Mouse (Mus musculus) frontal cortex, adult 2 months (tissue): ENCODE results near the gene Trank1. TPM values are rescaled to one million over a fixed set of nuclear protein-coding genes. Genes with fewer than 3 reads are reported as not detected.
A peak's percentile ranks its signal among the peaks of the same experiment; 100 is the strongest.

Experiments
- DNase-seq, 2 experiments: peaks; one replicate each; pipeline ENCODE4 v3.0.0; 2022; ENCODE audit warnings: low spot score in 1 of 2; ENCODE audit errors: extremely low spot score in 1 of 2
- polyA plus RNA-seq: library from polyadenylated mRNA; depleted of rRNA; stranded (reverse); fragments of >200 nt; gene quantifications from 2 replicates; pipeline ENCODE4 v1.2.3, GENCODE M21; 2012

Gene Trank1
- polyA plus RNA-seq, 1 experiment: 407 TPM

DNA sequence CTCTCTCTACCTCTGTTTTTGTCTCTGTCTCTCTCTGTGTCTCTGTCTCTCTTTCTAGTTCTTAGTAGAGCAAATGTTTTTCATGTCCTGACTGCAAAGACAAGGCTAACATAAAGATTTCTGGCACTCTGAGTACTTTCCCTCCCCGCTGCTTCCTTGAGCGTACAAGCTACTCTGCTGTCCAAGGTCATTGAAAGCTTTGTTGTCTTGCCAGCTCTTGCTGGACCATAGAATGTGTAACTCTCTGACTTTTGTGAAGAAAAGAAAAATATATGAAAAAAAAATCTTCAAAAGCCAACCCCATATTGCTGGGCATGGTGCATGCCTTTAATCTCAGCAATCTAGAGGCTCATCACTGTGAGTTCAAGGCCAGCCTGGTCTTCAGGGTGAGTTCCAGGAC is 12.9 kb upstream of the Trank1 start:
- no peak for DNase-seq

DNA sequence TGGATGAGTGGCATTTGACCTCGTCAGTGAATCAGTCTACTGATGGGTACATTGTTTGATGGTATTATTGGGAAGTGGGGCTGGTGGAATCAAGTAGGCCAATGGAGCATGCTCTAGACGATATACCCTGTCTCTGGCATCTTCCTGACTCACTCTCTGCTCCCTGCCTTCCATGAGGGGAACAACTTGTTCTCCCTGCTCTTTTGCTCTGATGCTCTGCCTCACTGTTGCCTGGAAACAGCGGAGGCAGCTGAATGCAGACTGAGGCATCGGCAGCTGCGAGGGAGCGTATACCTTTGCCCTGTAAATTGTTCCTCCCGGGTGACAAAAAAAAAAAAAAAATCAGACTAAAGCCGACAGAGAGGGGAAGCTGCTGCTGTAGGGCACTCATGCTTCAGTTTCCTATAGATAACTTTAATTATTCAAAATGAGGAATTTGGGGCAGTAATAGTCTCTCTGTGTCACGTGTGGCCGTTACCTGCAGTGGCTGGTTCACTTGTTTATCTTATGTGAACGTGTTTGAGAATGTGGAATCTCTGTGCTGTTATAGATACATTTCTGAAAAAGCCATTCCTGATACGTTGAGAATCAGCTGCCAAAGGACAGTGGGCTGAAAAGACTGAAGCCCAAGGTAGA is 9.2 kb upstream of the Trank1 start:
- DNase-seq: peak in 1 of 2 experiments; percentile 69

DNA sequence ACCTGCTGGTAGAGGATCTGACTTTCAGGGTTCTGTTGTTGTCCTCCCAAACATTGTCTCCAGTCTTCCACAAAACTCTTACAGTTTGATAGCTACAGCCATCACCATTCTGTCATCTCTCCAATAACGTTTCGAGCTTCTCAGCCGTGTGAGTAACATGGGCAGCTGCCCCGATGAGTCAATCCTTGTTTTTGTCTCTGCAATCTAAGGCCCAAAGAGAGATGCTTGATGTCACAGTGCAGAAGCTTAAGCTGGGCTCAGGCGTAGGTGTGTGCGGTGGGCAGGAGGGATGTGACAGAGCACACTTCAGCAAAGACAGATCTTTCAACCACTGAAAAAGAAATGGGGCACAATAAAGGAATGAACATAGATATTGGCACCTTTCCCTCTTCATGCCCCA is 7.5 kb upstream of the Trank1 start:
- peak; percentile 48 to 68 for DNase-seq

DNA sequence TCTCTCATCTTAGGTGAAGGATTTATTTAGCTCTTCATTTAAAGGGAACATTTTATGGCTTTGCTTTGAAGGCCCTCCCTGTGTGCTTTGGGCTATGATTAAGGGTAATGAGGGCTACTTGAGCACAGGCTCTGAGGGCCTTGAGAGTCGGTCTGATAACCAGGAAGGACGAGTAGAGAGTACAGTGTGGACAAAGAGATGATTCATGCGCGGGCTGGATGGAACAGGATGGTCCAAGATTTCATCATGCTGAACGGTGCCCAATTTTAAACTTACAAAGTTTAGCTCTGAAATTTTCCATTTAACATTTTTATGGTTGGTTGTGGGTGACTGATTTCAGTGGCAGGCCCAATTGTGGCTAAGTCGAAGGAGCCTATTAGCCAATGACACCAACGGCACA is 5.4 kb upstream of the Trank1 start:
- DNase-seq: no peak

DNA sequence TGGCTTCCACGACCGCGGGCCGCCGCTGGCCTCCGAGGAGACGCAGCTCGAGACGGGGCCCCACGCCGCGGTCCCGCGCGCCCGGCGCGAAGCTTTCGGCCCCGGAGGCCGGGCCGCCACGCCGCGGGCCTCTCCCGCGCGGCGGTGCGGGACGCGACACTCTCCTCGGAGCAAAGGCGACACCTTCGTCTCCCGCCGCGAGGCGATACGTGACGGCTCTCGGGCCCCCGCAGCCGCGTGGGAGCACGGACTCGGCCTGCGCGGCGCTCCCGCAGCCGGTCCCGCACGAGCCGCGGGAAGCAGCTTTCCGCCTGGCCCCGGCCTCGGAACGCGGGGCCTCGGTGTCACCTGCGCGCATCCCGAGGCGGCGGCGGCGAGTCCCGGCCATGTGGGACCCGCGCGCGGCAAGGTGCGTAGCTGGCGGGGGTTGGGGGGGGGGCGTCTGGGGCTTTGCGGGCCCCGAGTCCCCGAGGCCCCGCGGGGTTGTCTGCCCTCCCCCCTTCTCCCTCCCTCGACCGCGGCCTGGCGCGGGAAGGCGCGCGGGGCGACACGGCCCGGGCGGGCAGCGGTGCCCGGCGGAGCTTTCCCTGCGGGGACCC is 403 bp downstream of the Trank1 start:
- no peak for DNase-seq

DNA sequence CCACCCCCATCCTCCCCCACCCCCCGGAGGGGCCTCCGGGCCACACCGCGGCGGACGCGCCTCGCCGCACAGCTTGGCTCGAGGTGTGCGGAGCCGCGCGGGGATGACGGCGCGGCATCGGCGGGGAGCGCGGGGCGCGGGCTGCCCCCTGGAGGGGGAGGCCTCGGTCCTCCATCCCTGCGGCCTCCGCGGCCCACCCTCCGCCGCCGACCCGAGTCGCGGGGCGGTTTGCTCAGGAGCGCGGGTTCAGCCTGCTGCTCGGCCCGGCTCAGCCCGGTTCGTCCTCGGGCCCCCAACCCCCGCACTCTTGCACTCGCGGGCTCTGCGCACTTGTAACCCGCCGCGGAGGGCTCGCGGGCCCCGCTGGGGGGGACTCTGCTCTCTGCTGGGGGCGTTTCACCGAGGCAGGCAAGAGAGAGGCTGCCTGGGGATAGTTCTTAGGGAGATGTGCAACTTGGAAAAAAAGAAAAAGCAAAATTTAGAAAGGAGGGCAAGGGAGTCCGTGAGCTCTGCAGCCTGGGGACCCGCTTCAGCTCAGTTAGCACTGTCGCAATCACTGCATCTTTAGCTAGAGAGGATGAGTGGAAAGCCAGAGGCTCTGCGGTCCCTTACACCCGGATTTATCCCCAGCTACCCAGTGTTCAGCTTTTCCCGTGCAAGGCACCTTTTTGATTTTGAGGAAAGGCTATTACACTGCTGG is 1.1 kb downstream of the Trank1 start:
- DNase-seq: no peak

DNA sequence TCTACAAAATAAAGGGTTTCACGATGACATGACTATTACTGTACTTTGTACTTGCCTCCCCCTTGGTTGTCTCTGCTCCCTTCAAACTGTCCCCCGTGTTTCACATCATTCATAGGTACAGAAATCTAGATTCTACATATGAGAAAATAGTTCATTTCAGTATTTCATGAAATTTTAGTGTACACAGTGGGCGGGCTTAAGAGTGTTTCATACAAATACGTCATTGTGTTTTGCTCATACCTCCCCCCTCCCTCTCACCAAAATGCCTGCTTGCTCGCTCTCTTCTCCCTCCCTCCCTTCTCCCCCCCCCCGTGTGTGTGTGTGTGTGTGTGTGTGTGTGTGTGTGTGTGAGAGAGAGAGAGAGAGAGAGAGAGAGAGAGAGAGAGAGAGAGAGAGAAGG is 1.8 kb downstream of the Trank1 start:
- DNase-seq: no peak

DNA sequence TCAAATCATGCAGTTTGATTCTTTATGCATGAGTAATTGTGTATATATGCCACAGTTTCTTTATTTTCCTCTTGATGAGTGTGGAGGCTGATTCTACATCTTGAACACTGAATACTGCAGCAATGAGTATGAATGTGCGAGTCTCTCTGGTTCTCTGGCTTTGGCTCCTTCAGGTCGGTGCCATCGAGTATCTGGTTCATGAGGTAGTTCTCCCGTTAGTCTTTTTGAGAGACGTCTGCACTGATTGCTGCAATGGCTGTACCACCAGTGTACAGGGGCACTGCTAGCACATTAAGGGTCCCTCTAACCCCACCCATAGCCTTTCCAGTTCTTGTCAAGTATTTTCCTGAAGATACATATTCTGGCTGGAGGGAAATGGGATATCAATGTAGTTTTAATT is 2.3 kb downstream of the Trank1 start:
- no peak for DNase-seq

DNA sequence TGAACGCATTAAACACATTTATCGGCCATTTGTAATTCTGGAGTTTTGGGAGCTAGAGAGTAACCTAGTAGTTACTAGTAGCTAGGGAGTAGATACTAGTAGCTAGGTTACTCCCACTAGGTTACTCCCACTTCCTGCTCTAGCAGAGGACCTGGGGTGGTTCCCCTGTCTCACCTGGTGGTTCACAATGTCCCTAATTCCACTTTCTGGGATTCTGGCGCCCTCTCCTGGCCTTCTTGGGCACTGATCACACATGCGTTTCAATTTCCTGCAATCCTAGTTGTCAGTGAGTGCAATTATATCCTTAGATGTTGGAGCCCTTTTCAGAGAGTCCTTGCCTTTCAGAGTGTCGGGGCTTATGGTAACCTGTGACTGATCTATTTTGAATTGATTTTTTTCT is 2.7 kb downstream of the Trank1 start:
- peak in 1 of 2 experiments; percentile 91 for DNase-seq

DNA sequence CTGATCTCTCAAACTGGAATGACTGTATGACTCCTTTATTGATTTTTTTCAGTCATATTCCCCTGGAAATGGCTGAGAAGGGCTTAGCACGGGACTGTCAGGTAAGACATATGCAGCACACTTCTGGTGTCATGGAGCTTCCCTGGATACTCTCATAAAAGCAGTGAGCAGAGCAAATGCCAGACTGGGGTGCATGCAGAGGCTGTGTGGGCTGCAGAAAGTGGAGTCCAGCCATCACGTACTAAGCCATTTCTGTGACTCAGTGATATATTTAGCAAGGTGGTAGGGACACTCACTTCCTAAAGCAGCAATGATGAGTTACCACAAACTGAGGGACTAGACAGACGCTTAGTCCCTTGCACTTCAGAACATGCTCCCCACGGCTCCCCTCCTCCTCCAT is 9.4 kb downstream of the Trank1 start:
- peak; percentile 48 to 60 for DNase-seq

DNA sequence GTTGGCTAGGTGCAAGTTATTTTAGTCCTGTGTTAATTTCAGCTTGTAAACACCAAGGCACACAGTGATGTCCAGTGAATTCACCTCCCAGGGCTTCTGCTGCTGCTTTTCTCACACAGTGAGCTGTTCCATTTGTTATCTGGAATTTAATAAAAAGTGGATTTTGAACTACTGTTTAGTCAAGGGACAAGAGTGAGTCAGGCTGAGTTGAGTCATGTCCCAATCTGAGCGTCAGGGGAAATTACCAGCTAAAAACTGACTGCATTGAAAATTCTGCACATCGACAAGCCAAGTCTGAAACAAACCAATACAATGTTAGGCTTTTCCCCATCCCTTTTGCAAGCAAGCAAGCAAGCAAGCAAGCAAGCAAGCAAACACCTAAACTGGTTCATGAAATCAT is 13.3 kb downstream of the Trank1 start:
- peak in 1 of 2 experiments; percentile 68 for DNase-seq

DNA sequence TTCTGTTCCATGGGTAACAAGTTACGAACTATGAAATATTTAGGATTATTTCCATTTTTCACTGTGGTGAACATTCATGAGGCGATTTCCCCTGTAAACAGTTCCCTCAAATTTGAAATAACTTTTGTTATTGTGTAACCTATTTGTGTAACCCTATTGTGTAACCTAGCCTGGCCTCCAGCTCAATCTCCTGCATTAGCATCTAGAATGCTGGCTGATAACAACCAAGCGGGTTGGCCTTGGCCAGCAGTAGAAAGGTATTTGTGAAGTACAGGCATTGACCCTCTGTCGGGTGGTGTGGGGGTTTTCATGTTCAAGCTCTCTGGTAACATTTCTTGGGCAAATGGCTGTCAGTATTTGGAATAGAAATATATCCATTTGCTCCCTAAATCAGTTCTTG is 18.3 kb downstream of the Trank1 start:
- DNase-seq: no peak

DNA sequence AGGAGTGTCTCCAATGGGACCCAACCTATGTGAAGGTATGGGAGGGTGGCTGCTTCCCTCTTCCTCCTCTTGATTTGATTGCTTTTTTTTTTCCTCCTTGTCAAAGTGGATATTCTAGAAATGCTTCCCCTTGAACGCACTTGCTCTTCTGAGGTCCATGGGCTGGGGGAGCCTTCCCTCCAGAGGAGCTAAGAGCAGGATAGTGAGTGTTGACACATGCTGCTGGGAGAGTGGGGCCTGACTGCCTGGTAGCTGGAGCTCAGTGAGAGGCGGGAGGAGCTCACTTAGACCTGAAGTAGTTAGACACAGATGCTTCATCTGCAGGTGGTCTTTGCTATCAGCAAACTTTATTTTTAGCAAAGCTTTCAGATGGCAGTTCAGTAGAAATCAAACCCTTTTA is 22.3 kb downstream of the Trank1 start:
- no peak for DNase-seq

DNA sequence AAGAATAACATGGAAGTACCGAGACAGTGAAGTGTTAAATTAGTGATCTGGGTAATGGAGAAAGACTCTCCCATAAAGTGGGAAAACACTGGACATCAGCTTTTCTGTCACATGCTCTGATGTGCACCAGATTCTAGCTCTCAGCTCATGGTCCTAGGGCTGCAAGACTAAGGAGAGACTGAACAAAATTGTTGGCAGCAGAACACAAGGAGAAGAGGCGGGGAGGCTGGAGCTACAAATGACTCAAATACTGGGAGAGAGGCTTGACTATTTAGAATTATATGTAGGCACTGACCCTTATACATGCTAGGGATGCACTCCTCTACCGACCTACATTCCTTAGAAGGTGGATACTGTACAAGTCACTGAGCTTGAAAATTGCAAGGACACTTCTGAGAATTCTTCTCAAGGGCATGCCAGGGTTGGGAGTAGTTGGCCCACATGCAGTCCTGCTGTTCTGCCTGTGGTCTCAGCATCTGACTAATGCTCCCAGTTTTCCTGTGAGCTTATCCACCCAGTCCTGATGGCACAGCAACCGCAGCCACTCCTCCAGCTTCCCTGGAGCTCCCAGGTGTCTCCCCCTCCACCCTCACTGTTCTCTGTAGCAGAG is 23.1 kb downstream of the Trank1 start:
- DNase-seq: no peak

DNA sequence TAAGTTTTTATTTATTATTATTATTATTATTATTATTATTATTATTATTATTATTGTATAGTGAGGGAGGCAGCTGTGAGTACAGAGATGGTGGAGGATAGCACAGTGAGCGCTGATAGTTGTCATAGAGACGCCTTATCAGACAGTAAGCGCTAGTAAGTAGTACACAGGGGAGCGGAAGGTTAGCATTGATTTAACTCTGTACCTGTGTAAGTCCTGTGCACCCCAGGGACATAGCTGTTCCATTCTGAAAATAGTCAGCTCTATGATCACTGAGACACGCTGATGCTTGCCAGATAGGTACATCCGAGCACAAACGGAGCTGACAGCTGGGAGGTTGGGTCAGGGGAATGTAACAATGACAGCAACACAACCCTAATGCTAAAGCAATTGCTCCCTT is 39.7 kb downstream of the Trank1 start:
- DNase-seq: no peak

DNA sequence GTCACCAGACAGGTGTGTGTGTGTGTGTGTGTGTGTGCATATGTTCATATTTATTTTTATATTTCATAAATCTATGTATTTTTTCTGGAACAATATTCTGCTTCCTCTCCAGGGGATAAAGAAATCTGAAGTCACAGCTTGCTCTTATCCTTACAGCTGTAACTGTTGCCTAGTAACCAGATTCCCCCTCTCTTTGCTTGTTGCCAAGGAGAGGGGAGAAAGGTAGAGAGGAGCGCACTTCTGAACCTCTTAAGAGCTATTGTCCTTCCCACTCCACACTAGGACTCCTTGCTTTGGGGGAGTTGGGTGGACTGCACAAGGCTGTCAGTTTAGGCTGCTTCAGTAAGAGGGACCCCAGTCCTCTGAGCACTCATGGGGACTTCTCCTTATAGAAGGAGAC is 40.1 kb downstream of the Trank1 start:
- peak in 1 of 2 experiments; percentile 26 for DNase-seq

DNA sequence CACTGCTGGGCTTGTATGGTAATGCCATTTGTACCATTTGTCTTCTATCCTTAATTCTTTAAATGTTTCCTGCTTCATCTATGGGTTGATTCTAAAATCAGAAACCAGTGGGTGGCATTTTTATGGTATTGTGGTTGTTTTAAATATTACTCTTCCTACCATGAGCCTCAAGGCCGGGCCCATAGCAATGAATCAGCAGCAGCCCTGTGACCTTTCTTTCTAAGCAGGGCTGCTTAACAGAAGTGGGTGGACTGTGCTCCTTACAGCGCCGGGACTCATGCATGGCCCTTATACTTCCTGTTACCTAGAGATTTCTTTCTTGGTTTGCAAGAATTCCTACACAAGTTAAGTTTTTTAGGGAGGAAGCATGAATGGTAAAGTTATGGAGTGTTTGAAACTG is 41.1 kb downstream of the Trank1 start:
- peak in 1 of 2 experiments; percentile 33 for DNase-seq

DNA sequence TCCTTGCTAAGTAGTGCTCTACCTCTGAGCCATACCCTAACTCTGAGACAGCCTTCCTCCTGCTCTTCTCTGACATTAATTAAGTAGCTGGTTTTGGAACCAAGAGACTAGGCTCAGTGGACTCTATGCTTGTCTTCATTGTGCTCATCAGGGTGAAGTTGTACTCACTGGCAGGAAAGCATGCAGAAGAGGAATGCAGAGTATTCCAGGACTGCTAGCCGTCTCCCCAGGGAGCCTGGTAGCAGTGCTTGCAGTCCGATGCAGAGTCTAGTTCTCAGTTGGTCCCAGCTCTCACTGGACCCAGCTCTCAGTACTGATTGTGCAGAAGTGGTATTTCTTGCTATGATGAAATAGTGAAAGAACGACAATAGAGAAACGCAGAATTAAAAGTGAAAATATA is 43.5 kb downstream of the Trank1 start:
- DNase-seq: no peak

DNA sequence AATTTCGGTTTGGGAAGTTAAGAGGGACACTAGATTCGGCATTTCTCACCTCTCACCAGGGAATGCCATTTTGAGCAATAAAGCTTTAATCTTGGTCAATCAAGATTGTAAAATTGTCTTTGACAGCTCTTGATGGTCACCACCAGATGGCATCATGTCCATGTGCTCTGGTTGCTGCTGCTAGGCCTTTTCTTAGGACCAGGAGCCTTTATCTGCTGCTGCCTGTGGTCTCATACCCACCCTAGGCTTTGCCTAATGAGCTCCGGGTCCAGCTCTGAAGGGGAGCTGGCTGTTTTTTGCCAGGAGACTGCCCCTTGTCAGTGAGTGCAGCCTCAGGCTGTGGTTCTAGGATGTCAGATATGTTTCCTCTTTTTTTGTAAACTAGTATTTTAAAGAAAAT is 44.8 kb downstream of the Trank1 start:
- peak in 1 of 2 experiments; percentile 40 for DNase-seq

DNA sequence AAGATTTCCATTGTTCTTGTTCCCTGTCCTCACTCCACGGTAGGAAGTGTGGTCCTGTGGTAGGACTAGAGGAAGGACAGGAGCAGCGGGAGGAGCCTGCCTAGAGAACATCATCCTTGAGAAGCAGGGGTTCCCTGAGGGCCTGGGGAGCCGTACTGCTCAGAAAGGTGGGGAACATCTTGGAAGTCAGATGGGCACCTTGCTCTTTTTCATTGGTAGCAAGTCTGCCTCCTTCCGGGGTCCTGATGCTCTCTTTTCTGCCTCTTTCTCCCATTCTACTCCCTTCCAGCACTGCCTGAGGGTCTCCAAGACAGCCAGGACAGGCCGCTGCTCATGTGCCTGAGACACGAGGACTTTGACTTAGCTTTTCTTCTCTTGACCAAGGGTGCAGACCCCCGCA is 52.1 kb downstream of the Trank1 start:
- no peak for DNase-seq

DNA sequence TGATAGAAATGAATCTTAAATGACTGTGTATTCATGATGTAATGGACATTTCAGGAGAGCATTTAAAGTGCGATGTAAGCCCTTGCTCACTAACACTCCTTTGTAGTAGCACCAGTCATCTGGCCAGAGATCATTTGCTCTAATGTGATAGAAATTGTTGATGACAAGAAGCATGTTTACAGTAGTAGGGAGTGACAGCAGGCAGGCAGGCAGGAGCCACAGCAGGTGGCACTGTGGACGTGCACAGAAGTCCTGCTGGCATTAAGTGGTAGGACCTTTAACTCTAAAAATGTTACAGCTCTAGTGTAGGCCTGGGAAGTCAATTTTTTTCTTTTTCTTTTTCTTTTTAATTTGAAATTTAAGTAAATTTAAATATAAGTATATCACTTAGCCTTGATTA is 56.2 kb downstream of the Trank1 start:
- DNase-seq: no peak

DNA sequence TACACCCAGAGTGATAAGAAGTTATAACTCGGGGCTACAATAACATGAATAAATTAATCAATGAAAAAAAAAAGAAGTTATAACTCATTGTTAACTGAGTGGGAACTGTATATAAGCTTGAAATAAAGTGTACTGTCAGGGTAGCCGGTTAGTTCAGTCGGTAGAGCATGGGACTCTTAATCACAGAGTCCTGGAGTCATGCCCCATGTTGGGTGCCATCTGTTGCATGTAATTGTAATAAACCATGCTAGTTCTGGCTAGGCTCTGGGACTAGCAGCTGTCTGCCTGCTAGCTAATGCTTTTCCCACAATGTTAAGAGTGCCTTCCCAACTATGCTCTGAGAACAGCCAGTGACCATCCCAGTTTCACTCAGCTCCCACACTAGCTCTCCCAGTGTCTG is 60.5 kb downstream of the Trank1 start:
- no peak for DNase-seq
